Mouse (Mus musculus) adrenal gland, postnatal 0 days (tissue): ENCODE measurements around the gene Stau1. TPM values are rescaled to one million over a fixed set of nuclear protein-coding genes. Genes with fewer than 3 reads are reported as not detected.

ENCODE experiments used
- polyA plus RNA-seq: library from polyadenylated mRNA; unstranded; fragments of >200 nt; fragmentation: Nextera tagmentation; extraction: Ambion mirVana; gene quantifications from 2 replicates; pipeline ENCODE4 v1.2.1, GENCODE M21; 2015

The Stau1 gene
- 42.5 and 54.8 TPM in 2 replicates for polyA plus RNA-seq

GRCm38 (mm10) chr2:166995796-166996532 is at the start of gene Stau1:
Gene Stau1 (minus strand): TSS chr2:166996299.

GRCm38 (mm10) chr2:167014702-167015381 is 18.7 kb upstream of the Stau1 start, which contains the start of gene Ddx27:
Gene Ddx27 (plus strand): TSS chr2:167015193.

GRCm38 (mm10) chr2:166905711-166906522 is 90.2 kb downstream of the Stau1 start, which contains the start of gene Cse1l:
Gene Cse1l (plus strand): TSS chr2:166906040.

Other genes with a start within 250 kb of the Stau1 start
- gene Trp53rkb, start 203.8 kb downstream of the Stau1 start, polyA plus RNA-seq = 4.3 and 4.8 TPM in 2 replicates
- 3.1 and 4.7 TPM in 2 replicates for gene Arfgef2, start 190.7 kb downstream of the Stau1 start, polyA plus RNA-seq
- 37.7 and 58.4 TPM in 2 replicates for gene Cse1l, start 90.3 kb downstream of the Stau1 start, polyA plus RNA-seq
- gene Ddx27, start 18.9 kb upstream of the Stau1 start, polyA plus RNA-seq = 18.0 and 24.4 TPM in 2 replicates
- 5.2 and 6.5 TPM in 2 replicates for gene Znfx1, start 66.7 kb upstream of the Stau1 start, polyA plus RNA-seq
- 2.2 and 2.4 TPM in 2 replicates for gene Kcnb1, start 193.9 kb upstream of the Stau1 start, polyA plus RNA-seq
- gene Ptgis, start 244.3 kb upstream of the Stau1 start, polyA plus RNA-seq = 35.2 and 55.5 TPM in 2 replicates